Mouse (Mus musculus): ENCODE data around the gene Gm13889. TPM values are rescaled to one million over a fixed set of nuclear protein-coding genes. Genes with fewer than 3 reads are reported as not detected.

Gm13889 gene
- polyA plus RNA-seq, 1 experiment = 0.85 TPM

- TF ChIP-seq GATA1 (IDR thresholded peaks at IDR 0.05; ENCODE audit: low read length) = no peak
Measured at GRCm38 (mm10) chr2:93928866-93929265, 28.1 kb downstream of the Gm13889 start.

GRCm38 (mm10) chr2:93927701-93928437 lies 29.1 kb downstream of the Gm13889 start:
- TF ChIP-seq GATA1 (IDR thresholded peaks at IDR 0.05; ENCODE audit: low read length) = no peak

- no peak for TF ChIP-seq GATA1 (IDR thresholded peaks at IDR 0.05; ENCODE audit: low read length)
Measured at GRCm38 (mm10) chr2:93926141-93926540, 30.9 kb downstream of the Gm13889 start.

GRCm38 (mm10) chr2:93919093-93919492 lies 37.9 kb downstream of the Gm13889 start:
- TF ChIP-seq GATA1 (IDR thresholded peaks at IDR 0.05; ENCODE audit: low read length) = no peak

- no peak for TF ChIP-seq GATA1 (IDR thresholded peaks at IDR 0.05; ENCODE audit: low read length)
Measured at GRCm38 (mm10) chr2:93913552-93913951, 43.4 kb downstream of the Gm13889 start.

- TF ChIP-seq GATA1 (IDR thresholded peaks at IDR 0.05; ENCODE audit: low read length) = no peak
Measured at GRCm38 (mm10) chr2:93911942-93912341, 45.1 kb downstream of the Gm13889 start.

- TF ChIP-seq GATA1 (IDR thresholded peaks at IDR 0.05; ENCODE audit: low read length) = no peak
Measured at GRCm38 (mm10) chr2:93909716-93910115, 47.3 kb downstream of the Gm13889 start.

GRCm38 (mm10) chr2:93907519-93908294 lies 49.3 kb downstream of the Gm13889 start:
- TF ChIP-seq GATA1 (IDR thresholded peaks at IDR 0.05; ENCODE audit: low read length) = no peak

- no peak for TF ChIP-seq GATA1 (IDR thresholded peaks at IDR 0.05; ENCODE audit: low read length)
Measured at GRCm38 (mm10) chr2:93906316-93906715, 50.7 kb downstream of the Gm13889 start.

Other genes starting within 250 kb of the Gm13889 start
- gene Ext2, start 134.6 kb downstream of the Gm13889 start, polyA plus RNA-seq (2012) = 43.1 and 48.8 TPM in 2 replicates
- 1.5 and 4.0 TPM in 2 replicates for gene Accs, start 107.3 kb downstream of the Gm13889 start, polyA plus RNA-seq (2012)
- gene Accsl, start 88.0 kb downstream of the Gm13889 start, polyA plus RNA-seq (2012) = not detected in 2 replicates
- not detected in 2 replicates for gene Gm27027, start 39.2 kb upstream of the Gm13889 start, polyA plus RNA-seq (2012)
- 25.4 and 27.0 TPM in 2 replicates for gene Alkbh3, start 53.6 kb upstream of the Gm13889 start, polyA plus RNA-seq (2012)
- 27.0 and 38.5 TPM in 2 replicates for gene Hsd17b12, start 200.8 kb upstream of the Gm13889 start, polyA plus RNA-seq (2012)